Mouse (Mus musculus): ENCODE results near the gene Btbd35f21. TPM values are rescaled to one million over a fixed set of nuclear protein-coding genes. Genes with fewer than 3 reads are reported as not detected.
"Not testable (repeated sequence)": the region's sequence is repeated elsewhere in the genome, so short reads cannot be mapped to it uniquely, and the experiment has no call there.

Gene Btbd35f21
- not detected in 2 replicates for total RNA-seq (2017)

- not testable (repeated sequence) for ATAC-seq (ENCODE audit: extremely low read depth, insufficient number of reproducible peaks, low FRiP score, poor library complexity, severe bottlenecking)
Measured at GRCm38 (mm10) chrX:32725809-32726208, at the start of gene Btbd35f21. TSS of gene Btbd35f21 (plus strand) at chrX:32726109.

Other genes with a start within 250 kb of the Btbd35f21 start
- not detected in 2 replicates for gene Btbd35f1, start 166.1 kb upstream of the Btbd35f21 start, total RNA-seq (2017)
- not detected in 2 replicates for gene Gm5926, start 75.4 kb upstream of the Btbd35f21 start, total RNA-seq (2017)
- not detected in 2 replicates for gene Btbd35f30, start 168.5 kb downstream of the Btbd35f21 start, total RNA-seq (2017)
- gene Gm21789, start 215.7 kb downstream of the Btbd35f21 start, total RNA-seq (2017): not detected in 2 replicates
- gene Btbd35f5, start 247.8 kb downstream of the Btbd35f21 start, total RNA-seq (2017): not detected in 2 replicates